Mouse (Mus musculus): ENCODE results near the gene Zdhhc23. TPM values are rescaled to one million over a fixed set of nuclear protein-coding genes. Genes with fewer than 3 reads are reported as not detected.

Gene Zdhhc23
- polyA plus RNA-seq, 1 experiment from 2014 or later = 0.62 TPM

DNA sequence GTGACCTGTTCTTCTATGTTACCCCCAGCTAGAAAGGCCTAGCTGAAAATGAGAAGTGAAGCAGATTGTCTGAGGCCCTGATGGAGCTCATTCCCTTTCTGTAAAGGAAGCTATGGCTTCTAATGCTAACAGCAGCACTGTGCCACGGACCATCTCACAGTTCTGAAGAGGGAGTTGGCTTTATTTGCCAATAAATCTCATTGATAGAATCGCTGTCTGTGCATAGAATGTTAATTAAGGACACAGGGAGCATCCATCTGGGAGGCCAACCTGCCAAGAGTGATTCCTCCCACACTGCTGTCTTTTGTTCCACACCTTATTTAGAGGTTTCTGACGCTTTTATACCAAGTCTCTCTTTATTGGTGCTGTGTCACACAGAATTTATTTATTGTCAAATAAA lies 48.1 kb downstream of the Zdhhc23 start:
- no peak for ATAC-seq (ENCODE audit: low FRiP score, low read depth)
- Histone ChIP-seq H3K4me1 (peaks cover 7% of the 10 kb centered on the region; the same call in 1 of the 2 replicates), H3K36me3 (no peaks in the 10 kb centered on the region), H3K4me3 (no peak overlapping the region), H3K4me2 (replicated peaks) (no peak overlapping the region), H3K9me3 (no peaks in the 10 kb centered on the region), H3K27ac (no peak overlapping the region), H3K9ac (no peak overlapping the region), H3K27me3 (no peaks in the 10 kb centered on the region)
- WGBS = 64% methylated on average over 3 of the region's 3 CpGs

DNA sequence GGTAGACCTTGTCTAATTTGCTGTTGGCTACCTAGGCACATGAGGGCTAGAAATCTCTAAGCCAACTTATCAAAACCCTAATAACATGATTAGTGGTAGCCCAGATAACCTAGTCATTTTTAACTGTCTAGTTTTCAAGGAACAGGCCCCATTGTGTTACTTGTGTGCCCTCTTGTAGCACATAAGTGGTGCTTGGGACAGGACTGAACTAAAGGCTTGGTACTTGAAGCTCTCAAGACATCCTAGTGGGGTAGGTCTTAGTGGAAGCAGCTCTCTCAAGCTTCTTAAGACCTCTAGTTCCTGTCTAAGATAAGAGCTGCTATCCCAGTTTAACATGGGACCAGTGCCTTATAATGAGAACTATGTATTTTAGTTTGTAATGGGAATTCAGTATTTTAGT lies 49.0 kb downstream of the Zdhhc23 start:
- H3K4me1 ChIP-seq = peaks cover 7% of the 10 kb centered on the region; the same call in 1 of the 2 replicates
- no peaks in the 10 kb centered on the region for H3K9me3 ChIP-seq
- H3K4me3 ChIP-seq = no peak overlapping the region
- ATAC-seq (ENCODE audit: low FRiP score, low read depth) = no peak
- H3K9ac ChIP-seq = no peak overlapping the region
- no peak overlapping the region for H3K4me2 ChIP-seq (replicated peaks)
- no peak overlapping the region for H3K27ac ChIP-seq
- H3K36me3 ChIP-seq = no peaks in the 10 kb centered on the region
- no peaks in the 10 kb centered on the region for H3K27me3 ChIP-seq

DNA sequence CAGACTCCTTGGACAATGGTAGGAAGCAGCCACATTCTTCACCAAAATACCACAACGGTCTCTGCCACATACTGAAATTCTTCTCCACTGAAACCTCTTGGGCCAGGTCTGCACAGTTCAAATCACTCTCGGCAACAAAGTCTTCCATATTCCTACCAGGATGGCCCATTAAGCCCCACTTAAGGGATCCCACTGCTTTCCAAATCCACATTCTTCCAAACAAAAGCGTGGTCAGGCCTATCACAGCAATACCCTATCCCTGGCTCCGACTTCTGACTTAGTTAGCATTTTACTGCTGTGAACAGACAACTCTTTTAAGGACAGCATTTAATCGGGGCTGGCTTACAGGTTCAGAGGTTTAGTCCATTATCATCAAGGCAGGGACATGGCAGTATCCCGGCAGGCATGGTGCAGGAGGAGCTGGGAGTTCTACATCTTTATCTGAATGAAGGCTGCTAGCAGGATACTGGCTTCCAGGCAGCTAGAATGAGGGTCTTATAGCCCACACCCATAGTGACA lies 53.2 kb downstream of the Zdhhc23 start, which contains the start of gene Qtrt2:
Qtrt2 (minus strand) TSS at position 469 of the 519 bp plus-strand sequence.
- no peaks in the 10 kb centered on the region for H3K4me1 ChIP-seq
- no peak within 1 kb of the TSS for H3K4me3 ChIP-seq
- H3K27me3 ChIP-seq = no peaks in the 10 kb centered on the region
- 67% methylated on average over 6 of the region's 6 CpGs for WGBS
- H3K9ac ChIP-seq = no peak within 1 kb of the TSS
- H3K36me3 ChIP-seq = no peaks in the 10 kb centered on the region
- H3K9me3 ChIP-seq = no peaks in the 10 kb centered on the region
- H3K27ac ChIP-seq = no peak within 1 kb of the TSS
- no peak for ATAC-seq (ENCODE audit: low FRiP score, low read depth)
- no peak within 1 kb of the TSS for H3K4me2 ChIP-seq (replicated peaks)

DNA sequence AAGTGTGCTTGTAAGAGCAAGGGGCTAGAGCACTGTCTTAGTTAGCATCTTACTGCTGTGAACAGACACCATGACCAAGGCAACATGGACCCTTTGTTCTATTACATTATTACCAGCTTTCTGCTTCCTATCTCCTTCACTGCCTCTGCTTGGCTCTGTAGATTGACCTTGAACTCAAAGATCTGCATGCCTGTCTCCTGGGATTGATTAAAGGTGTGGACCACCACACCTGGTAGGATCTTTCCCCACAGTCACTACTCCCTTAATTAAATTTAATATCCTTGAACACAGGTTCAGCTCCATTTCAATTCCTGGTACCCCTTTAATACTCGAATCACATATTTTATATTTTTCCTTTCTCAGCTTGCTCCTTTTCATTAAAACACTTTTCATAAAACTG lies 53.7 kb downstream of the Zdhhc23 start:
- no peak for ATAC-seq (ENCODE audit: low FRiP score, low read depth)
- Histone ChIP-seq H3K9ac (no peak overlapping the region), H3K4me3 (no peak overlapping the region), H3K9me3 (no peaks in the 10 kb centered on the region), H3K4me1 (no peaks in the 10 kb centered on the region), H3K36me3 (no peaks in the 10 kb centered on the region), H3K4me2 (replicated peaks) (no peak overlapping the region), H3K27ac (no peak overlapping the region), H3K27me3 (no peaks in the 10 kb centered on the region)
- 57% methylated on average over 1 of the region's 1 CpGs for WGBS

DNA sequence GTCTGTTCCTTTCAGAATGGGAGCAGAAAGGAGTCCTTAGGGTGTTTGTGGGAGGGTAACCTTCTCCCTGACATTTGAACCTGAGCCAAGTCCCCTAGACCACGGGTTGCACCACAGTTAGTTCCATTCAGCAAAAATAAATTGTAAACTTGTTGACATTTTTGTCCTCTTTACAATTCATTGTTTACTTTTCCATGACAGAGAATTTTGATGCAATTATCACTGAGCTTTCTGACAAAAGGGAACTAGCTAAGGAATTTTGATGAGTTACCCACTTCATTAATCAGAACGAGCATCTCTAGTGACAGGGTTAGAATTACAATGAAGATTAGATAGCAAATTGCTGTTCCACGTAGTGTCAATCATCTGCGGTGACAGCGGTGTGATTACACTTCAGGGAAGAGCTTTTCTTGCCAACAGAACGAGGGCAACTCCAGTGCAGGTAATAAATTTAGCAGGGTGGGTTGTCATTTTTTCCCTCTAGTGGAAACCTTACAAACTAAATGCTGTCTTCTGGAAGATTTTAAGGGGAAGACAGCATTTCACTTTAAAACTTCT lies 54.5 kb downstream of the Zdhhc23 start:
- no peak for ATAC-seq (ENCODE audit: low FRiP score, low read depth)
- WGBS = 77% methylated on average over 6 of the region's 6 CpGs
- H3K27ac ChIP-seq = no peak overlapping the region

DNA sequence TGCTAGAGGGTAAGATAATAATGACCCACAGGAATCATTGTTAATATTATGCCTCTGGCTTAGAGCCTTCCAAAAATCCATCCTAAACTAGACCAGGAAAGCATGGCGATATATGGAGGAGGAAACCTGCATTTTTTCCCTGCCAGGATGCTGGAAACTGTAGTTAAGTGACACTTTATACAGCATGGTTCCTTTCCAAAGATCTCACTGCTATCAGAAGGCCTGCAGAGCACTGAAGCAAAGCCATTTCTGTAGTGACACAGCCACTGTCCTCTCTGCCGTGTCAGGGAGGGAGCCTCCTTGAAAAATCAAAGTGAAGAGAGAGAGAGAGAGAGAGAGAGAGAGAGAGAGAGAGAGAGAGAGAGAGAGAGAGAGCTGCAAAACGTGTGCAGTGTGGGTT lies 57.0 kb downstream of the Zdhhc23 start:
- Histone ChIP-seq H3K4me2 (replicated peaks) (no peak overlapping the region), H3K27ac (no peak overlapping the region), H3K27me3 (no peaks in the 10 kb centered on the region), H3K4me1 (no peaks in the 10 kb centered on the region), H3K4me3 (no peak overlapping the region), H3K36me3 (no peaks in the 10 kb centered on the region), H3K9me3 (no peaks in the 10 kb centered on the region), H3K9ac (no peak overlapping the region)
- no peak for ATAC-seq (ENCODE audit: low FRiP score, low read depth)
- WGBS = 60% methylated on average over 3 of the region's 3 CpGs

More for the DNA sequence above, 54.5 kb downstream of the Zdhhc23 start:
- no peaks in the 10 kb centered on the region for H3K36me3 ChIP-seq
- H3K9ac ChIP-seq = no peak overlapping the region
- H3K27me3 ChIP-seq = no peaks in the 10 kb centered on the region
- no peaks in the 10 kb centered on the region for H3K9me3 ChIP-seq
- no peak overlapping the region for H3K4me2 ChIP-seq (replicated peaks)
- no peak overlapping the region for H3K4me3 ChIP-seq
- no peaks in the 10 kb centered on the region for H3K4me1 ChIP-seq

DNA sequence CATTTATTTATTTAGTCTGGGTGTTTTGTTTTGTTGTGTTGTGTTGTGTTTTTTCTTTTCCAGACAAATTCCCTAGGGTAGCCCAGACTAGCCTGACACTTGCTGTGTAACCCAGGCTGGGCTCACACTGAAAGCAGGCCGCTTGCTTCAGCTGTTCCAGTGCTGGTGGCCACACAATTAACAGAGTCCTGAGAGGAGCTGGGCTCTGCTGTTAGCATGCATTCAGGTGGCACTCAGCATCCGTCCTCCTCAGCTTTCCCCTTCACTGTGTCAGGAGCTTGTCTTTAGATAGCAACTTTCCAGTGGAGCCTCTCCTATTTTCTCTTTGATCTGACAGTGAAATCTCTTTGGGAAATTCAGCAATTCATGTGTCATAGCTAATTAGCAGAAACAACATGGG lies 57.6 kb downstream of the Zdhhc23 start:
- Histone ChIP-seq H3K36me3 (no peaks in the 10 kb centered on the region), H3K27ac (no peak overlapping the region), H3K4me2 (replicated peaks) (no peak overlapping the region), H3K27me3 (no peaks in the 10 kb centered on the region), H3K4me1 (no peaks in the 10 kb centered on the region), H3K9ac (no peak overlapping the region), H3K9me3 (no peaks in the 10 kb centered on the region), H3K4me3 (no peak overlapping the region)
- 82% methylated on average over 2 of the region's 2 CpGs for WGBS
- no peak for ATAC-seq (ENCODE audit: low FRiP score, low read depth)

DNA sequence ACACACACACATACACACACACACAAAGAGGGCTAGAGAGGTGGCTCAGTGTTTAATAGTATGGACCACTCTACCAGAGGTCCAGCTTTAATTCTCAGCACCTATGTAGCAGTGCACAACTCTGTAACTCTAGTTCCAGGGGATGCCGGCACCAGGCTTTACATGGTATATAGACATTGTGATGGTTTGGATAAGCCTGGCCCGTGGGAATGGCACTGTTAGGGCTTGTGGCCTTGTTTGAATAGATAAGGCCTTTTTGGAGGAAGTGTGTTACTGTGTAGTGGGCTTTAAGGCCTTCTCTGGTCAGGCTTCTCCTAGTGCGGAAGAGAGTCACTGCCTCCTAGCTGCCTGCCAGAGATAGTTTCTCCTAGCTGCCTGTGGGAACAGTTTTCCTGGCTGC lies 60.7 kb downstream of the Zdhhc23 start:
- no peak overlapping the region for H3K4me2 ChIP-seq (replicated peaks)
- H3K9ac ChIP-seq = no peak overlapping the region
- no peak overlapping the region for H3K27ac ChIP-seq
- no peaks in the 10 kb centered on the region for H3K9me3 ChIP-seq
- no peaks in the 10 kb centered on the region for H3K4me1 ChIP-seq
- ATAC-seq (ENCODE audit: low FRiP score, low read depth) = no peak
- H3K4me3 ChIP-seq = no peak overlapping the region
- no peaks in the 10 kb centered on the region for H3K36me3 ChIP-seq
- no peaks in the 10 kb centered on the region for H3K27me3 ChIP-seq
- 88% methylated on average over 3 of the region's 3 CpGs for WGBS

Small RNAs within 50 kb of the gene (microRNA-seq; reads per million reads assigned to microRNA genes)
- gene Mir3470b = not detected

Other genes starting within 250 kb of the Zdhhc23 start
- not detected in 2 replicates for gene Drd3, start 225.8 kb downstream of the Zdhhc23 start, polyA plus RNA-seq (2015; fragmentation: Nextera tagmentation; extraction: Ambion mirVana)
- gene Ccdc191, start 90.0 kb downstream of the Zdhhc23 start, polyA plus RNA-seq (2015; fragmentation: Nextera tagmentation; extraction: Ambion mirVana) = 13.6 and 15.9 TPM in 2 replicates
- 29.3 and 30.0 TPM in 2 replicates for gene Qtrt2, start 53.0 kb downstream of the Zdhhc23 start, polyA plus RNA-seq (2015; fragmentation: Nextera tagmentation; extraction: Ambion mirVana)
- 6.6 and 7.0 TPM in 2 replicates for gene Gramd1c, start 83.6 kb upstream of the Zdhhc23 start, polyA plus RNA-seq (2015; fragmentation: Nextera tagmentation; extraction: Ambion mirVana)
- 44.2 and 46.2 TPM in 2 replicates for gene Atp6v1a, start 159.9 kb upstream of the Zdhhc23 start, polyA plus RNA-seq (2015; fragmentation: Nextera tagmentation; extraction: Ambion mirVana)
- 116 and 122 TPM in 2 replicates for gene Naa50, start 160.0 kb upstream of the Zdhhc23 start, polyA plus RNA-seq (2015; fragmentation: Nextera tagmentation; extraction: Ambion mirVana)
- gene Usf3, start 193.5 kb upstream of the Zdhhc23 start, polyA plus RNA-seq (2015; fragmentation: Nextera tagmentation; extraction: Ambion mirVana) = 2.8 and 3.0 TPM in 2 replicates

Measured in limb, embryonic 13.5 days (tissue).